Mouse (Mus musculus): ENCODE data around the gene Lgals3. TPM values are rescaled to one million over a fixed set of nuclear protein-coding genes. Genes with fewer than 3 reads are reported as not detected.

The Lgals3 gene
- polyA plus RNA-seq, 1 experiment from 2014 or later, result 5.0 TPM

- H3K36me3 ChIP-seq (ENCODE audit: control insufficient read depth, insufficient read depth, low read length), result no peaks in the 10 kb centered on the region
- no peak overlapping the region for H3K27ac ChIP-seq (ENCODE audit: low read length)
- WGBS, result 58% methylated on average over 4 of the region's 4 CpGs
- H3K9ac ChIP-seq (ENCODE audit: low read depth, low read length), result no peak overlapping the region
- peak; percentile 60; the same call in 1 of the 2 replicates for ATAC-seq
- H3K4me2 ChIP-seq (ENCODE audit: low read length), result no peak overlapping the region
- H3K27me3 ChIP-seq (ENCODE audit: control insufficient read depth, insufficient read depth, low read depth, low read length), result no peaks in the 10 kb centered on the region
- no peak overlapping the region for H3K4me3 ChIP-seq (ENCODE audit: low read depth, low read length)
- no peaks in the 10 kb centered on the region for H3K9me3 ChIP-seq (replicated peaks; ENCODE audit: control insufficient read depth, low read length, poor library complexity, severe bottlenecking)
- H3K4me1 ChIP-seq (ENCODE audit: control insufficient read depth, insufficient read depth, low read length), result no peaks in the 10 kb centered on the region
These were observed 25.7 kb upstream of the Lgals3 start for GRCm38 (mm10) chr14:47341811-47342291.

- Histone ChIP-seq H3K9me3 (replicated peaks; ENCODE audit: control insufficient read depth, low read length, poor library complexity, severe bottlenecking) (no peaks in the 10 kb centered on the region), H3K27me3 (ENCODE audit: control insufficient read depth, insufficient read depth, low read depth, low read length) (no peaks in the 10 kb centered on the region), H3K36me3 (ENCODE audit: control insufficient read depth, insufficient read depth, low read length) (no peaks in the 10 kb centered on the region), H3K4me2 (ENCODE audit: low read length) (no peak overlapping the region), H3K27ac (ENCODE audit: low read length) (no peak overlapping the region), H3K4me1 (ENCODE audit: control insufficient read depth, insufficient read depth, low read length) (no peaks in the 10 kb centered on the region), H3K9ac (ENCODE audit: low read depth, low read length) (no peak overlapping the region), H3K4me3 (ENCODE audit: low read depth, low read length) (no peak overlapping the region)
- 88% methylated on average over 1 of the region's 1 CpGs for WGBS
- no peak for ATAC-seq
These were observed 20.8 kb upstream of the Lgals3 start for GRCm38 (mm10) chr14:47346715-47347114.

- H3K4me3 ChIP-seq (ENCODE audit: low read depth, low read length), result no peak overlapping the region
- H3K36me3 ChIP-seq (ENCODE audit: control insufficient read depth, insufficient read depth, low read length), result no peaks in the 10 kb centered on the region
- no peak for ATAC-seq
- no peaks in the 10 kb centered on the region for H3K4me1 ChIP-seq (ENCODE audit: control insufficient read depth, insufficient read depth, low read length)
- 90% methylated on average over 2 of the region's 2 CpGs for WGBS
- H3K4me2 ChIP-seq (ENCODE audit: low read length), result no peak overlapping the region
- H3K9me3 ChIP-seq (replicated peaks; ENCODE audit: control insufficient read depth, low read length, poor library complexity, severe bottlenecking), result no peaks in the 10 kb centered on the region
- H3K27ac ChIP-seq (ENCODE audit: low read length), result no peak overlapping the region
- H3K27me3 ChIP-seq (ENCODE audit: control insufficient read depth, insufficient read depth, low read depth, low read length), result no peaks in the 10 kb centered on the region
- no peak overlapping the region for H3K9ac ChIP-seq (ENCODE audit: low read depth, low read length)
These were observed 16.6 kb upstream of the Lgals3 start for GRCm38 (mm10) chr14:47350974-47351373.

- Histone ChIP-seq H3K4me1 (ENCODE audit: control insufficient read depth, insufficient read depth, low read length) (no peaks in the 10 kb centered on the region), H3K9ac (ENCODE audit: low read depth, low read length) (no peak overlapping the region), H3K9me3 (replicated peaks; ENCODE audit: control insufficient read depth, low read length, poor library complexity, severe bottlenecking) (no peaks in the 10 kb centered on the region), H3K4me3 (ENCODE audit: low read depth, low read length) (no peak overlapping the region), H3K27ac (ENCODE audit: low read length) (no peak overlapping the region), H3K4me2 (ENCODE audit: low read length) (no peak overlapping the region), H3K27me3 (ENCODE audit: control insufficient read depth, insufficient read depth, low read depth, low read length) (no peaks in the 10 kb centered on the region), H3K36me3 (ENCODE audit: control insufficient read depth, insufficient read depth, low read length) (no peaks in the 10 kb centered on the region)
- 95% methylated on average over 10 of the region's 10 CpGs for WGBS
- ATAC-seq, result no peak
These were observed 15.3 kb upstream of the Lgals3 start for GRCm38 (mm10) chr14:47352272-47352671.

- H3K27ac ChIP-seq (ENCODE audit: low read length), result no peak overlapping the region
- WGBS, result 83% methylated on average over 4 of the region's 4 CpGs
These were observed 14.3 kb upstream of the Lgals3 start for GRCm38 (mm10) chr14:47353240-47353639.

GRCm38 (mm10) chr14:47354111-47354577 is 13.4 kb upstream of the Lgals3 start:
- Histone ChIP-seq H3K4me3 (ENCODE audit: low read depth, low read length) (no peak overlapping the region), H3K4me1 (ENCODE audit: control insufficient read depth, insufficient read depth, low read length) (no peaks in the 10 kb centered on the region), H3K36me3 (ENCODE audit: control insufficient read depth, insufficient read depth, low read length) (no peaks in the 10 kb centered on the region), H3K9ac (ENCODE audit: low read depth, low read length) (no peak overlapping the region), H3K9me3 (replicated peaks; ENCODE audit: control insufficient read depth, low read length, poor library complexity, severe bottlenecking) (no peaks in the 10 kb centered on the region), H3K4me2 (ENCODE audit: low read length) (no peak overlapping the region), H3K27me3 (ENCODE audit: control insufficient read depth, insufficient read depth, low read depth, low read length) (no peaks in the 10 kb centered on the region), H3K27ac (ENCODE audit: low read length) (no peak overlapping the region)
- no peak for ATAC-seq
- WGBS, result 64% methylated on average over 8 of the region's 8 CpGs

More at GRCm38 (mm10) chr14:47353240-47353639, 14.3 kb upstream of the Lgals3 start:
- Histone ChIP-seq H3K36me3 (ENCODE audit: control insufficient read depth, insufficient read depth, low read length) (no peaks in the 10 kb centered on the region), H3K4me1 (ENCODE audit: control insufficient read depth, insufficient read depth, low read length) (no peaks in the 10 kb centered on the region), H3K9ac (ENCODE audit: low read depth, low read length) (no peak overlapping the region), H3K4me2 (ENCODE audit: low read length) (no peak overlapping the region), H3K9me3 (replicated peaks; ENCODE audit: control insufficient read depth, low read length, poor library complexity, severe bottlenecking) (no peaks in the 10 kb centered on the region), H3K27me3 (ENCODE audit: control insufficient read depth, insufficient read depth, low read depth, low read length) (no peaks in the 10 kb centered on the region), H3K4me3 (ENCODE audit: low read depth, low read length) (no peak overlapping the region)
- no peak for ATAC-seq

GRCm38 (mm10) chr14:47354948-47355347 is 12.6 kb upstream of the Lgals3 start:
- ATAC-seq, result no peak

GRCm38 (mm10) chr14:47356622-47357021 is 10.9 kb upstream of the Lgals3 start:
- Histone ChIP-seq H3K27me3 (ENCODE audit: control insufficient read depth, insufficient read depth, low read depth, low read length) (no peaks in the 10 kb centered on the region), H3K4me1 (ENCODE audit: control insufficient read depth, insufficient read depth, low read length) (no peaks in the 10 kb centered on the region), H3K4me3 (ENCODE audit: low read depth, low read length) (no peak overlapping the region), H3K9me3 (replicated peaks; ENCODE audit: control insufficient read depth, low read length, poor library complexity, severe bottlenecking) (no peaks in the 10 kb centered on the region), H3K4me2 (ENCODE audit: low read length) (no peak overlapping the region), H3K36me3 (ENCODE audit: control insufficient read depth, insufficient read depth, low read length) (no peaks in the 10 kb centered on the region), H3K27ac (ENCODE audit: low read length) (no peak overlapping the region), H3K9ac (ENCODE audit: low read depth, low read length) (no peak overlapping the region)
- no peak for ATAC-seq
- WGBS, result 86% methylated on average over 3 of the region's 3 CpGs

More at GRCm38 (mm10) chr14:47354948-47355347, 12.6 kb upstream of the Lgals3 start:
- H3K36me3 ChIP-seq (ENCODE audit: control insufficient read depth, insufficient read depth, low read length), result no peaks in the 10 kb centered on the region
- H3K4me2 ChIP-seq (ENCODE audit: low read length), result no peak overlapping the region
- no peaks in the 10 kb centered on the region for H3K4me1 ChIP-seq (ENCODE audit: control insufficient read depth, insufficient read depth, low read length)
- no peaks in the 10 kb centered on the region for H3K27me3 ChIP-seq (ENCODE audit: control insufficient read depth, insufficient read depth, low read depth, low read length)
- no peak overlapping the region for H3K27ac ChIP-seq (ENCODE audit: low read length)
- no peak overlapping the region for H3K4me3 ChIP-seq (ENCODE audit: low read depth, low read length)
- H3K9ac ChIP-seq (ENCODE audit: low read depth, low read length), result no peak overlapping the region
- 76% methylated on average over 5 of the region's 5 CpGs for whole genome bisulfite sequencing
- no peaks in the 10 kb centered on the region for H3K9me3 ChIP-seq (replicated peaks; ENCODE audit: control insufficient read depth, low read length, poor library complexity, severe bottlenecking)

GRCm38 (mm10) chr14:47359610-47360009 is 7.9 kb upstream of the Lgals3 start:
- 73% methylated on average over 3 of the region's 3 CpGs for WGBS
- H3K27me3 ChIP-seq (ENCODE audit: control insufficient read depth, insufficient read depth, low read depth, low read length), result no peaks in the 10 kb centered on the region
- H3K27ac ChIP-seq (ENCODE audit: low read length), result no peak overlapping the region
- no peak overlapping the region for H3K4me2 ChIP-seq (ENCODE audit: low read length)
- H3K4me1 ChIP-seq (ENCODE audit: control insufficient read depth, insufficient read depth, low read length), result no peaks in the 10 kb centered on the region
- no peaks in the 10 kb centered on the region for H3K36me3 ChIP-seq (ENCODE audit: control insufficient read depth, insufficient read depth, low read length)
- H3K9ac ChIP-seq (ENCODE audit: low read depth, low read length), result no peak overlapping the region
- no peaks in the 10 kb centered on the region for H3K9me3 ChIP-seq (replicated peaks; ENCODE audit: control insufficient read depth, low read length, poor library complexity, severe bottlenecking)
- H3K4me3 ChIP-seq (ENCODE audit: low read depth, low read length), result no peak overlapping the region
- ATAC-seq, result no peak

Data from midbrain, embryonic 16.5 days (tissue).